Mouse (Mus musculus) cortical plate, adult 2 months (tissue): ENCODE data around the gene Evc2. TPM values are rescaled to one million over a fixed set of nuclear protein-coding genes. Genes with fewer than 3 reads are reported as not detected.

Experiments
- H3K27ac ChIP-seq: fragments of 200-500 bp; 2 replicates; pipeline ENCODE4 v1.5.1; 2012; ENCODE audit warnings: low read length, control low read depth, inconsistent platforms; ENCODE audit not compliant: insufficient read depth
- H3K4me1 ChIP-seq: fragments of 200-500 bp; 2 replicates; pipeline ENCODE4 v1.6.1; 2011; ENCODE audit warnings: low read length; ENCODE audit not compliant: control insufficient read depth, insufficient read depth
- H3K4me3 ChIP-seq: fragments of 200-500 bp; 2 replicates; pipeline ENCODE4 v1.5.1; 2011; ENCODE audit warnings: mild to moderate bottlenecking, low read length, control low read depth; ENCODE audit not compliant: insufficient read depth
- CTCF ChIP-seq: fragments of 200-500 bp; IDR thresholded peaks from 2 replicates; pipeline ENCODE4 v1.5.1; 2011; ENCODE audit warnings: mild to moderate bottlenecking, control low read depth, low read length; ENCODE audit not compliant: insufficient read depth; ENCODE audit errors: extremely low read depth
- POLR2A ChIP-seq: fragments of 200-500 bp; IDR thresholded peaks from 2 replicates; pipeline ENCODE4 v1.6.1; 2011; ENCODE audit warnings: mild to moderate bottlenecking, low read length, control low read depth; ENCODE audit not compliant: insufficient read depth; ENCODE audit errors: extremely low read depth
- polyA plus RNA-seq: library from polyadenylated mRNA; depleted of rRNA; stranded (reverse); fragments of >200 nt; gene quantifications from 2 replicates; pipeline ENCODE4 v1.2.3, GENCODE M21; 2012

The Evc2 gene
- polyA plus RNA-seq, 1 experiment: 20.5 TPM

- H3K27ac ChIP-seq: no peak overlapping the region
Observed at GRCm38 (mm10) chr5:37362618-37363017, 24.3 kb downstream of the Evc2 start.

GRCm38 (mm10) chr5:37363284-37363683 is 25.0 kb downstream of the Evc2 start:
- no peak for TF ChIP-seq CTCF
- no peaks in the 10 kb centered on the region for H3K4me1 ChIP-seq
- no peak overlapping the region for H3K4me3 ChIP-seq
- no peak overlapping the region for H3K27ac ChIP-seq

More at GRCm38 (mm10) chr5:37362618-37363017, 24.3 kb downstream of the Evc2 start:
- H3K4me3 ChIP-seq: no peak overlapping the region
- no peaks in the 10 kb centered on the region for H3K4me1 ChIP-seq
- TF ChIP-seq POLR2A (no peak), CTCF (no peak)

GRCm38 (mm10) chr5:37365751-37366150 is 27.5 kb downstream of the Evc2 start:
- no peaks in the 10 kb centered on the region for H3K4me1 ChIP-seq
- TF ChIP-seq CTCF: no peak
- no peak for TF ChIP-seq POLR2A
- H3K4me3 ChIP-seq: no peak overlapping the region
- no peak overlapping the region for H3K27ac ChIP-seq

GRCm38 (mm10) chr5:37368796-37369195 is 30.5 kb downstream of the Evc2 start:
- H3K4me1 ChIP-seq: no peaks in the 10 kb centered on the region
- no peak overlapping the region for H3K4me3 ChIP-seq
- no peak for TF ChIP-seq POLR2A
- TF ChIP-seq CTCF: no peak

GRCm38 (mm10) chr5:37377376-37377775 is 39.1 kb downstream of the Evc2 start:
- Histone ChIP-seq H3K27ac (no peak overlapping the region), H3K4me3 (no peak overlapping the region), H3K4me1 (no peaks in the 10 kb centered on the region; the same call in 1 of the 2 replicates)
- no peak for TF ChIP-seq CTCF
- TF ChIP-seq POLR2A: no peak

More at GRCm38 (mm10) chr5:37368796-37369195, 30.5 kb downstream of the Evc2 start:
- no peak overlapping the region for H3K27ac ChIP-seq

- Histone ChIP-seq H3K4me1 (no peaks in the 10 kb centered on the region; the same call in 1 of the 2 replicates), H3K4me3 (no peak overlapping the region), H3K27ac (no peak overlapping the region)
- TF ChIP-seq CTCF: no peak
- no peak for TF ChIP-seq POLR2A
Observed at GRCm38 (mm10) chr5:37380641-37381040, 42.3 kb downstream of the Evc2 start.

GRCm38 (mm10) chr5:37383570-37383969 is 45.3 kb downstream of the Evc2 start:
- Histone ChIP-seq H3K27ac (no peak overlapping the region), H3K4me3 (no peak overlapping the region), H3K4me1 (no peaks in the 10 kb centered on the region; the same call in 1 of the 2 replicates)
- TF ChIP-seq CTCF: no peak
- TF ChIP-seq POLR2A: no peak

- Histone ChIP-seq H3K4me3 (no peak overlapping the region), H3K27ac (no peak overlapping the region), H3K4me1 (no peaks in the 10 kb centered on the region)
- TF ChIP-seq CTCF (no peak), POLR2A (no peak)
Observed at GRCm38 (mm10) chr5:37388646-37389045, 50.3 kb downstream of the Evc2 start.

- no peaks in the 10 kb centered on the region for H3K4me1 ChIP-seq
- no peak overlapping the region for H3K4me3 ChIP-seq
- TF ChIP-seq CTCF (no peak), POLR2A (no peak)
- no peak overlapping the region for H3K27ac ChIP-seq
Observed at GRCm38 (mm10) chr5:37389808-37390495, 51.7 kb downstream of the Evc2 start.

GRCm38 (mm10) chr5:37390923-37391322 is 52.6 kb downstream of the Evc2 start:
- TF ChIP-seq CTCF (no peak), POLR2A (no peak)
- no peak overlapping the region for H3K4me3 ChIP-seq

GRCm38 (mm10) chr5:37391901-37392300 is 53.6 kb downstream of the Evc2 start:
- H3K4me3 ChIP-seq: no peak overlapping the region
- TF ChIP-seq POLR2A (no peak), CTCF (no peak)
- no peak overlapping the region for H3K27ac ChIP-seq
- H3K4me1 ChIP-seq: no peaks in the 10 kb centered on the region

More at GRCm38 (mm10) chr5:37390923-37391322, 52.6 kb downstream of the Evc2 start:
- no peak overlapping the region for H3K27ac ChIP-seq
- H3K4me1 ChIP-seq: no peaks in the 10 kb centered on the region
